Mouse (Mus musculus) bone marrow, adult 2 months (tissue): Measurements from ENCODE around the gene Mamstr. TPM values are rescaled to one million over a fixed set of nuclear protein-coding genes. Genes with fewer than 3 reads are reported as not detected.
"Not testable (repeated sequence)": the region's sequence is repeated elsewhere in the genome, so short reads cannot be mapped to it uniquely, and the experiment has no call there.

Source experiments
- H3K27ac ChIP-seq: fragments of 200-500 bp; 2 replicates; pipeline ENCODE4 v1.5.1; 2012; ENCODE audit warnings: low read depth, mild to moderate bottlenecking, control low read depth, inconsistent platforms, low read length; ENCODE audit not compliant: control insufficient read depth, poor library complexity, insufficient read depth
- H3K4me1 ChIP-seq: fragments of 200-500 bp; 2 replicates; pipeline ENCODE4 v1.6.1; 2011; ENCODE audit warnings: low read length; ENCODE audit not compliant: control insufficient read depth, insufficient read depth
- H3K4me3 ChIP-seq: fragments of 200-500 bp; replicated peaks from 2 replicates; pipeline ENCODE3; 2011; ENCODE audit warnings: mild to moderate bottlenecking, low read depth, low read length, control low read depth; ENCODE audit not compliant: control insufficient read depth
- CTCF ChIP-seq: fragments of 200-500 bp; IDR thresholded peaks from 2 replicates; pipeline ENCODE4 v1.5.1; 2011; ENCODE audit warnings: low read length, control low read depth; ENCODE audit not compliant: control insufficient read depth, insufficient read depth
- POLR2A ChIP-seq: fragments of 200-500 bp; IDR thresholded peaks from 2 replicates; pipeline ENCODE4 v1.6.1; 2011; ENCODE audit warnings: low read depth, mild to moderate bottlenecking, control low read depth, low read length, borderline replicate concordance; ENCODE audit not compliant: control insufficient read depth
- WGBS: fragments of 180-500 bp; shearing (Covaris S2); methylation state at CpG from one replicate; pipeline ENCODE4 v1.1.7; 2018; 5-methylcytosine and 5-hydroxymethylcytosine counted together
- polyA plus RNA-seq: library from polyadenylated mRNA; stranded (reverse); fragments of >200 nt; gene quantifications from 2 replicates; pipeline ENCODE4 v1.2.4, GENCODE M21; 2011; ENCODE audit warnings: low replicate concordance; ENCODE audit not compliant: missing spikeins, insufficient read depth, insufficient read length

Gene Mamstr
- polyA plus RNA-seq, 1 experiment, result 1.00 TPM

GRCm38 (mm10) chr7:45654424-45655047 is 14.8 kb downstream of the Mamstr start:
- Histone ChIP-seq H3K4me3 (no peak overlapping the region), H3K4me1 (no peaks in the 10 kb centered on the region), H3K27ac (no peak overlapping the region)
- TF ChIP-seq CTCF, result no peak
- no peak for TF ChIP-seq POLR2A
- 58% methylated on average over 17 of the region's 17 CpGs for WGBS

DNA sequence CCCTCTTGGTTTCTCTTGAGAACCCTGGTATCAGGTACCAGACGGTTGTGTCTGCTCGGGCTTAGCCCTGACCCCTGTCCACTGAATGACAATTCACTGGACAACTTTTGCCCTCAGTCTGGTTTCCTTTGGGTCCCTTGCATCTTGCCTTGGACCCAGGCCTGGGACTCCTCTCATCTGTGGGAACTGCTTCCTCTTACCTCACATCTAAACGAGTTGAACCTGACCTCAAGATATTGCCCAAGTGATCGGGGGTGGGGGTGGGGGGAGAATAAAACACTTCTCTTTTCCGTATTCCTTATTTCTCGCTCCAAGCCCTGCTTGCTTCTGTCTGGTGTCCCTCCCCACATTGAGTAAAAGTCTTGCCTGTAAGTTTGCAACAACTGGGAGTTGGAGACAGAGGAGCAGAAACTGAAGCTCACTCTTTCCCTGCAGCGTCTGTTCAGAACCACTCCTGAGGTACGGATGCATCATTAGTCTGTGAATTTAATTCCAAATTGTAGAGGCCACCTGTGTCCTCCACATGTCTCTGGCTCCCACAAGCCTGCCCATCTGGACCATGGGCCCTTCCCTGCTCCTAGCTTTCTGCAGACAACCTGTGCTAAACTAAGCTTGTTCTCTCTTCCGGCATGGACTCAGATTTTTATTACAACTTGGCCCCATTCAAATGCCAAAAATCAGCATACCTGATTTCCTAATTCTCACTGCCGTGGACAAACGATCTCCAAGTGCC is 21.1 kb downstream of the Mamstr start:
- TF ChIP-seq CTCF (no peak), POLR2A (no peak)
- Histone ChIP-seq H3K27ac (peak overlapping the region; percentile 61), H3K4me1 (no peaks in the 10 kb centered on the region), H3K4me3 (peak overlapping the region; percentile 46)
- WGBS, result 28% methylated on average over 11 of the region's 11 CpGs

- not testable (repeated sequence) for H3K4me1 ChIP-seq, H3K4me3 ChIP-seq, H3K27ac ChIP-seq
- 56% methylated on average over 6 of the region's 6 CpGs for WGBS
Observed at GRCm38 (mm10) chr7:45661702-45662101, 21.9 kb downstream of the Mamstr start.

- Histone ChIP-seq H3K4me1 (no peaks in the 10 kb centered on the region), H3K27ac (no peak overlapping the region), H3K4me3 (no peak overlapping the region)
- TF ChIP-seq CTCF (no peak), POLR2A (no peak)
- 71% methylated on average over 13 of the region's 13 CpGs for WGBS
Observed at GRCm38 (mm10) chr7:45665303-45666138, 25.7 kb downstream of the Mamstr start.

DNA sequence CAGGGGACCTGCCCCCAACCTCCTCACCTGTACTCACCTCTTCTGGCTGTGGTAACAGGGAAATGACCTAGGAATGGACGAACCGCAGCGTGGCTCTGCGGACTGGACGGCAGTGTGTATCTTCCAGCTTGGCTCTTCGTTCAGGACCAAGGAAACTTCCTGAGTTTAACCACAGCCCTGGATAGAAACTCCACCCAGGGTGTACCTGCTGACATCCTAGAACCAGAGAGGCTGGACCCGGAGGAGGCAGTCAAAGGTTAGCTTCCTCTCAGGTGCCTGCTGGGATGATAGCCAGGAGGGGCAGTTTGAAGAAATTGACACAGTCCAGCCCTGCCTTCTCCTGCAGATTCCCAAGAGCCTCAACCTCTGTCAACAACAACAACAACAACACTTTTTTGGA is 26.4 kb downstream of the Mamstr start, which contains the start of gene Fut2:
Gene Fut2, minus strand, starts transcription at position 234 of the 400 bp plus-strand sequence.
- Histone ChIP-seq H3K4me1 (no peaks in the 10 kb centered on the region), H3K27ac (no peak within 1 kb of the TSS), H3K4me3 (no peak within 1 kb of the TSS)
- WGBS, result 75% methylated on average over 7 of the region's 7 CpGs
- TF ChIP-seq POLR2A (no peak), CTCF (no peak)

GRCm38 (mm10) chr7:45667761-45668160 is 28.0 kb downstream of the Mamstr start:
- TF ChIP-seq POLR2A, result no peak
- TF ChIP-seq CTCF, result no peak
- WGBS, result 94% methylated on average over 14 of the region's 14 CpGs
- no peaks in the 10 kb centered on the region for H3K4me1 ChIP-seq
- H3K4me3 ChIP-seq, result no peak overlapping the region
- H3K27ac ChIP-seq, result no peak overlapping the region

DNA sequence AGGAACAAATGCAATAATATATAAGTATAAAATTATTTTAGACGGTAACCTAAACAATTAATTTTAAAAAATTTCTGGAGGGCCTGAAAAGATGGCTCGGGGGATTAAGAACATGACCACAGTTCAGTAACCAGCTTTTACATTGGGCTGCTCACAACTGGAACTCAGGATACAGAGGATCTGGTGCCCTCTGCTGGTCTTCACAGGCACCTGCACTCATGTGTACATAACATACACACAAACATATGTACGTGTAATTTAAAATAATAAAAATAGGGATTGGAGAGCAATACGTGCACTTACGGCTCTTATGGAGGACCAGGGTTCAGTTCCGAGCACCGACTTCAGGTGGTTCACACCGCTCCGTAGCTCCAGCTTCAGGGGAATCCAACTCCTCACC is 29.1 kb downstream of the Mamstr start:
- no peaks in the 10 kb centered on the region for H3K4me1 ChIP-seq
- no peak overlapping the region for H3K27ac ChIP-seq
- H3K4me3 ChIP-seq, result no peak overlapping the region
- 85% methylated on average over 9 of the region's 9 CpGs for WGBS
- peak; percentile 40 for TF ChIP-seq CTCF
- TF ChIP-seq POLR2A, result no peak

DNA sequence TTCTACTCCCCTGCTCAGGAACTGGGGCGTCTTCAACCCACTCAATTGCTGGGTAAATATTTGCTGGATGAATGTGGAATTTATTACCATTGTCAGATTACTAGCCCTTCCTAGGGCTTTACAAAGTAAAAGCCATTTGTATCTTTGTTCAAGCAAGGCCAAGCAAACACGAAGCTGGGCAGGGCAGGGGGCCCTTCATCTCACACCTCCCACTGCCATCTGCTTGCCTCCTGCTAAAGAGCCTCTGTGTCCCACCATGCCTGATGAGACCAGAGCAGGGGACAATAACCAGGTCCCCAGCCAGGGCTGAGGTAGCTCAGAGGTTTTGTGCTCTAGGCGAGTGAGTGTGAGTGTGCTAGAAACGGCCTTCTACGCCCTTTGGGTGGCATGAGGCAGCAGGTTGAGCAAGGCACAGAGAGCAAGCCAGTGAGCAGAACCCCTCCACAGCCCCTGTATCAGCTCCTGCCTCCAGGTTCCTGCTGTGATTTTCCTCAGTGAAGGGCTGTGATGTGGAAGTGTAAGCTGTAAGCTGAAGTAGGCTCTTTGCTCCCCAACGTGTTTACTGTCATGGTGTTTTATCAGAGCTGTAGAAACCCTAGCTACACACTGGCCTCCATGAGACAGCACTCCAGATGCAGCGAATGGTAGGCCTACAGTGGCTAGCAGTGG is 38.0 kb downstream of the Mamstr start:
- H3K27ac ChIP-seq, result no peak overlapping the region
- peaks cover 4% of the 10 kb centered on the region; the same call in 1 of the 2 replicates for H3K4me1 ChIP-seq
- WGBS, result 75% methylated on average over 7 of the region's 7 CpGs
- H3K4me3 ChIP-seq, result no peak overlapping the region
- no peak for TF ChIP-seq CTCF
- TF ChIP-seq POLR2A, result no peak
